Mouse (Mus musculus) right cerebral cortex, postnatal 4 days (tissue): Measurements from ENCODE around the gene Slc16a6.

Experiments
- DNase-seq: peaks from one replicate; pipeline ENCODE4 v3.0.0-alpha.2; 2022

Slc16a6 gene

GRCm38 (mm10) chr11:109444600-109444999 lies 28.8 kb downstream of the Slc16a6 start:
- no peak for DNase-seq

GRCm38 (mm10) chr11:109443468-109444263 lies 29.7 kb downstream of the Slc16a6 start:
- DNase-seq = no peak

- DNase-seq = no peak
Measured at GRCm38 (mm10) chr11:109442166-109442730, 31.1 kb downstream of the Slc16a6 start.

GRCm38 (mm10) chr11:109441119-109441518 lies 32.3 kb downstream of the Slc16a6 start:
- DNase-seq = no peak

- no peak for DNase-seq
Measured at GRCm38 (mm10) chr11:109440641-109441040, 32.8 kb downstream of the Slc16a6 start.

- peak; percentile 61 for DNase-seq
Measured at GRCm38 (mm10) chr11:109439829-109440340, 33.5 kb downstream of the Slc16a6 start.

GRCm38 (mm10) chr11:109439209-109439608 lies 34.2 kb downstream of the Slc16a6 start:
- no peak for DNase-seq

- no peak for DNase-seq
Measured at GRCm38 (mm10) chr11:109436889-109437288, 36.5 kb downstream of the Slc16a6 start.

GRCm38 (mm10) chr11:109434233-109434798 lies 39.1 kb downstream of the Slc16a6 start:
- no peak for DNase-seq

- no peak for DNase-seq
Measured at GRCm38 (mm10) chr11:109427353-109427752, 46.0 kb downstream of the Slc16a6 start.

- no peak for DNase-seq
Measured at GRCm38 (mm10) chr11:109426272-109426586, 47.2 kb downstream of the Slc16a6 start.

GRCm38 (mm10) chr11:109425392-109426271 lies 47.8 kb downstream of the Slc16a6 start, which contains the start of gene Amz2:
Gene Amz2, plus strand, starts transcription at chr11:109425946.
- DNase-seq = peak; percentile 97

GRCm38 (mm10) chr11:109423294-109423693 lies 50.1 kb downstream of the Slc16a6 start:
- DNase-seq = no peak

- no peak for DNase-seq
Measured at GRCm38 (mm10) chr11:109422263-109422662, 51.1 kb downstream of the Slc16a6 start.

GRCm38 (mm10) chr11:109421205-109421604 lies 52.2 kb downstream of the Slc16a6 start:
- no peak for DNase-seq

GRCm38 (mm10) chr11:109420567-109420962 lies 52.8 kb downstream of the Slc16a6 start:
- DNase-seq = no peak

- no peak for DNase-seq
Measured at GRCm38 (mm10) chr11:109419961-109420566, 53.3 kb downstream of the Slc16a6 start.

- DNase-seq = no peak
Measured at GRCm38 (mm10) chr11:109419461-109419860, 53.9 kb downstream of the Slc16a6 start.

- no peak for DNase-seq
Measured at GRCm38 (mm10) chr11:109417472-109418040, 55.8 kb downstream of the Slc16a6 start.

- DNase-seq = no peak
Measured at GRCm38 (mm10) chr11:109416709-109417420, 56.5 kb downstream of the Slc16a6 start.

- DNase-seq = no peak
Measured at GRCm38 (mm10) chr11:109414802-109415201, 58.6 kb downstream of the Slc16a6 start.
